Mouse (Mus musculus) fibroblast of lung, adult 2 months (primary cell): ENCODE measurements around the gene Mbtd1.
"Not testable (repeated sequence)": the region's sequence is repeated elsewhere in the genome, so short reads cannot be mapped to it uniquely, and the experiment has no call there.

Source experiments
- DNase-seq: peaks from one replicate; pipeline ENCODE4 v3.0.0-alpha.2; 2011; ENCODE audit warnings: low read depth

Mbtd1 gene

GRCm38 (mm10) chr11:93885572-93886410, at the start of gene Mbtd1, which contains the start of gene Utp18:
Mbtd1 (plus strand) TSS chr11:93885852.
Utp18 (minus strand) TSS chr11:93885766.
- peak; percentile 87 for DNase-seq

- no peak for DNase-seq
Measured at GRCm38 (mm10) chr11:93847342-93847741, 38.3 kb upstream of the Mbtd1 start.

- no peak for DNase-seq
Measured at GRCm38 (mm10) chr11:93852546-93852945, 33.1 kb upstream of the Mbtd1 start.

- DNase-seq: peak; percentile 39
Measured at GRCm38 (mm10) chr11:93856284-93856955, 29.2 kb upstream of the Mbtd1 start.

GRCm38 (mm10) chr11:93860540-93861172, 25.0 kb upstream of the Mbtd1 start:
- DNase-seq: no peak

GRCm38 (mm10) chr11:93861193-93861592, 24.5 kb upstream of the Mbtd1 start:
- DNase-seq: no peak

- no peak for DNase-seq
Measured at GRCm38 (mm10) chr11:93862045-93862623, 23.5 kb upstream of the Mbtd1 start.

GRCm38 (mm10) chr11:93862638-93863037, 23.0 kb upstream of the Mbtd1 start:
- no peak for DNase-seq

GRCm38 (mm10) chr11:93884068-93884467, 1.6 kb upstream of the Mbtd1 start:
- no peak for DNase-seq

- no peak for DNase-seq
Measured at GRCm38 (mm10) chr11:93884901-93885571, 616 bp upstream of the Mbtd1 start.

GRCm38 (mm10) chr11:93886411-93887079, 893 bp downstream of the Mbtd1 start:
- DNase-seq: no peak

GRCm38 (mm10) chr11:93887080-93887447, 1.4 kb downstream of the Mbtd1 start:
- DNase-seq: no peak

- no peak for DNase-seq
Measured at GRCm38 (mm10) chr11:93897732-93898131, 12.1 kb downstream of the Mbtd1 start.

GRCm38 (mm10) chr11:93906834-93907233, 21.2 kb downstream of the Mbtd1 start:
- DNase-seq: no peak

GRCm38 (mm10) chr11:93907839-93908238, 22.2 kb downstream of the Mbtd1 start:
- no peak for DNase-seq

- peak; percentile 75 for DNase-seq
Measured at GRCm38 (mm10) chr11:93908829-93909228, 23.2 kb downstream of the Mbtd1 start.

- no peak for DNase-seq
Measured at GRCm38 (mm10) chr11:93911603-93912002, 26.0 kb downstream of the Mbtd1 start.

GRCm38 (mm10) chr11:93915019-93915418, 29.4 kb downstream of the Mbtd1 start:
- DNase-seq: not testable (repeated sequence)

- no peak for DNase-seq
Measured at GRCm38 (mm10) chr11:93929106-93929505, 43.5 kb downstream of the Mbtd1 start.

- no peak for DNase-seq
Measured at GRCm38 (mm10) chr11:93940906-93941305, 55.3 kb downstream of the Mbtd1 start.

- no peak for DNase-seq
Measured at GRCm38 (mm10) chr11:93944986-93945385, 59.3 kb downstream of the Mbtd1 start.
